Mouse (Mus musculus): ENCODE measurements around the gene Phospho1. TPM values are rescaled to one million over a fixed set of nuclear protein-coding genes. Genes with fewer than 3 reads are reported as not detected.

The Phospho1 gene
- not detected in 2 replicates for polyA plus RNA-seq (2015; fragmentation: Nextera tagmentation; extraction: Ambion mirVana)

- H3K36me3 ChIP-seq (replicated peaks): no peaks in the 10 kb centered on the region
- WGBS: under 1% methylated on average over 77 of the region's 78 CpGs
- no peak within 1 kb of the TSS for H3K27ac ChIP-seq
- H3K4me3 ChIP-seq: peak within 1 kb of the TSS; percentile 76
- no peaks in the 10 kb centered on the region for H3K9me3 ChIP-seq
- peak; percentile 97 for ATAC-seq (replicated peaks)
- peak within 1 kb of the TSS; percentile 100 for H3K4me2 ChIP-seq
- H3K9ac ChIP-seq: peak within 1 kb of the TSS; percentile 59
- peaks cover 52% of the 10 kb centered on the region for H3K27me3 ChIP-seq (replicated peaks)
- peaks cover 12% of the 10 kb centered on the region for H3K4me1 ChIP-seq
These were observed at the start of gene Phospho1 for GRCm38 (mm10) chr11:95824071-95824876. Phospho1 (plus strand) TSS chr11:95824499.

- Histone ChIP-seq H3K4me3 (no peak overlapping the region), H3K9ac (no peak overlapping the region), H3K4me1 (no peaks in the 10 kb centered on the region), H3K36me3 (replicated peaks) (no peaks in the 10 kb centered on the region), H3K9me3 (no peaks in the 10 kb centered on the region), H3K27ac (no peak overlapping the region), H3K27me3 (replicated peaks) (no peaks in the 10 kb centered on the region), H3K4me2 (no peak overlapping the region)
- no peak for ATAC-seq (replicated peaks)
- WGBS: 86% methylated on average over 17 of the region's 17 CpGs
These were observed 46.7 kb upstream of the Phospho1 start for GRCm38 (mm10) chr11:95777323-95778297.

GRCm38 (mm10) chr11:95778831-95779251, 45.5 kb upstream of the Phospho1 start:
- Histone ChIP-seq H3K4me3 (no peak overlapping the region), H3K4me1 (no peaks in the 10 kb centered on the region), H3K27me3 (replicated peaks) (no peaks in the 10 kb centered on the region), H3K27ac (no peak overlapping the region), H3K4me2 (no peak overlapping the region), H3K9ac (no peak overlapping the region), H3K9me3 (no peaks in the 10 kb centered on the region), H3K36me3 (replicated peaks) (no peaks in the 10 kb centered on the region)
- WGBS: 71% methylated on average over 4 of the region's 4 CpGs
- no peak for ATAC-seq (replicated peaks)

- no peak overlapping the region for H3K4me3 ChIP-seq
- H3K9me3 ChIP-seq: no peaks in the 10 kb centered on the region
- H3K36me3 ChIP-seq (replicated peaks): no peaks in the 10 kb centered on the region
- no peaks in the 10 kb centered on the region for H3K4me1 ChIP-seq
- no peak for ATAC-seq (replicated peaks)
- H3K27me3 ChIP-seq (replicated peaks): no peaks in the 10 kb centered on the region
- H3K4me2 ChIP-seq: no peak overlapping the region
- WGBS: 86% methylated on average over 4 of the region's 4 CpGs
- H3K9ac ChIP-seq: no peak overlapping the region
- no peak overlapping the region for H3K27ac ChIP-seq
These were observed 44.9 kb upstream of the Phospho1 start for GRCm38 (mm10) chr11:95779366-95779765.

- ATAC-seq (replicated peaks): no peak
- Histone ChIP-seq H3K4me2 (no peak overlapping the region), H3K4me1 (no peaks in the 10 kb centered on the region), H3K9ac (no peak overlapping the region), H3K4me3 (no peak overlapping the region), H3K9me3 (no peaks in the 10 kb centered on the region), H3K36me3 (replicated peaks) (no peaks in the 10 kb centered on the region), H3K27ac (no peak overlapping the region), H3K27me3 (replicated peaks) (no peaks in the 10 kb centered on the region)
- 92% methylated on average over 8 of the region's 8 CpGs for WGBS
These were observed 43.8 kb upstream of the Phospho1 start for GRCm38 (mm10) chr11:95780480-95780879.

GRCm38 (mm10) chr11:95781557-95781956, 42.7 kb upstream of the Phospho1 start:
- Histone ChIP-seq H3K9me3 (no peaks in the 10 kb centered on the region), H3K4me2 (no peak overlapping the region), H3K9ac (no peak overlapping the region), H3K36me3 (replicated peaks) (no peaks in the 10 kb centered on the region), H3K27ac (no peak overlapping the region), H3K27me3 (replicated peaks) (no peaks in the 10 kb centered on the region), H3K4me1 (no peaks in the 10 kb centered on the region), H3K4me3 (no peak overlapping the region)
- 83% methylated on average over 11 of the region's 11 CpGs for WGBS
- ATAC-seq (replicated peaks): no peak

GRCm38 (mm10) chr11:95783457-95783856, 40.8 kb upstream of the Phospho1 start:
- H3K9me3 ChIP-seq: no peaks in the 10 kb centered on the region
- H3K9ac ChIP-seq: no peak overlapping the region
- no peak for ATAC-seq (replicated peaks)
- no peak overlapping the region for H3K27ac ChIP-seq
- no peak overlapping the region for H3K4me3 ChIP-seq
- H3K36me3 ChIP-seq (replicated peaks): no peaks in the 10 kb centered on the region
- no peaks in the 10 kb centered on the region for H3K4me1 ChIP-seq
- no peak overlapping the region for H3K4me2 ChIP-seq
- 88% methylated on average over 4 of the region's 4 CpGs for WGBS
- H3K27me3 ChIP-seq (replicated peaks): no peaks in the 10 kb centered on the region

GRCm38 (mm10) chr11:95783958-95784357, 40.3 kb upstream of the Phospho1 start:
- ATAC-seq (replicated peaks): no peak
- Histone ChIP-seq H3K4me2 (no peak overlapping the region), H3K27me3 (replicated peaks) (no peaks in the 10 kb centered on the region), H3K36me3 (replicated peaks) (no peaks in the 10 kb centered on the region), H3K27ac (no peak overlapping the region), H3K9me3 (no peaks in the 10 kb centered on the region), H3K9ac (no peak overlapping the region), H3K4me3 (no peak overlapping the region), H3K4me1 (no peaks in the 10 kb centered on the region)
- 70% methylated on average over 9 of the region's 9 CpGs for WGBS

GRCm38 (mm10) chr11:95785675-95786074, 38.6 kb upstream of the Phospho1 start:
- Histone ChIP-seq H3K4me1 (no peaks in the 10 kb centered on the region), H3K36me3 (replicated peaks) (no peaks in the 10 kb centered on the region), H3K9ac (no peak overlapping the region), H3K4me2 (no peak overlapping the region), H3K9me3 (no peaks in the 10 kb centered on the region), H3K27ac (no peak overlapping the region), H3K4me3 (no peak overlapping the region), H3K27me3 (replicated peaks) (no peaks in the 10 kb centered on the region)
- WGBS: 91% methylated on average over 4 of the region's 4 CpGs
- no peak for ATAC-seq (replicated peaks)

GRCm38 (mm10) chr11:95786511-95786910, 37.8 kb upstream of the Phospho1 start:
- no peak for ATAC-seq (replicated peaks)
- no peaks in the 10 kb centered on the region for H3K36me3 ChIP-seq (replicated peaks)
- 91% methylated on average over 6 of the region's 6 CpGs for WGBS

GRCm38 (mm10) chr11:95789451-95789891, 34.8 kb upstream of the Phospho1 start:
- Histone ChIP-seq H3K4me3 (no peak overlapping the region), H3K4me1 (no peaks in the 10 kb centered on the region), H3K9me3 (no peaks in the 10 kb centered on the region), H3K4me2 (no peak overlapping the region), H3K27me3 (replicated peaks) (no peaks in the 10 kb centered on the region), H3K36me3 (replicated peaks) (no peaks in the 10 kb centered on the region), H3K9ac (no peak overlapping the region), H3K27ac (no peak overlapping the region)
- 88% methylated on average over 8 of the region's 8 CpGs for WGBS
- ATAC-seq (replicated peaks): no peak

More at GRCm38 (mm10) chr11:95786511-95786910, 37.8 kb upstream of the Phospho1 start:
- no peaks in the 10 kb centered on the region for H3K9me3 ChIP-seq
- H3K9ac ChIP-seq: no peak overlapping the region
- no peaks in the 10 kb centered on the region for H3K4me1 ChIP-seq
- no peaks in the 10 kb centered on the region for H3K27me3 ChIP-seq (replicated peaks)
- H3K4me2 ChIP-seq: no peak overlapping the region
- H3K4me3 ChIP-seq: no peak overlapping the region
- no peak overlapping the region for H3K27ac ChIP-seq

GRCm38 (mm10) chr11:95791787-95792186, 32.5 kb upstream of the Phospho1 start:
- no peak overlapping the region for H3K9ac ChIP-seq
- no peak for ATAC-seq (replicated peaks)
- no peaks in the 10 kb centered on the region for H3K36me3 ChIP-seq (replicated peaks)
- no peak overlapping the region for H3K27ac ChIP-seq
- H3K4me1 ChIP-seq: peaks cover 6% of the 10 kb centered on the region
- H3K27me3 ChIP-seq (replicated peaks): peaks cover 9% of the 10 kb centered on the region
- no peaks in the 10 kb centered on the region for H3K9me3 ChIP-seq
- no peak overlapping the region for H3K4me3 ChIP-seq
- WGBS: 85% methylated on average over 13 of the region's 13 CpGs
- no peak overlapping the region for H3K4me2 ChIP-seq

Measured in midbrain, embryonic 15.5 days (tissue).